Mouse (Mus musculus): ENCODE measurements around the gene Tiam1. TPM values are rescaled to one million over a fixed set of nuclear protein-coding genes. Genes with fewer than 3 reads are reported as not detected.

The Tiam1 gene
- polyA plus RNA-seq, 1 experiment from 2014 or later = 24.1 TPM

- ATAC-seq (ENCODE audit: insufficient read depth, low FRiP score) = no peak
- Histone ChIP-seq H3K9me3 (replicated peaks; ENCODE audit: control insufficient read depth, low read length) (no peaks in the 10 kb centered on the region), H3K36me3 (ENCODE audit: control insufficient read depth, insufficient read depth, low read length) (no peaks in the 10 kb centered on the region), H3K27me3 (ENCODE audit: control insufficient read depth, insufficient read depth, low read length) (no peaks in the 10 kb centered on the region), H3K4me1 (ENCODE audit: control insufficient read depth, insufficient read depth, low read length) (no peaks in the 10 kb centered on the region), H3K27ac (ENCODE audit: low read length) (no peak overlapping the region; the same call in 1 of the 2 replicates), H3K4me3 (replicated peaks; ENCODE audit: low read length) (no peak overlapping the region), H3K9ac (ENCODE audit: low read length) (no peak overlapping the region), H3K4me2 (ENCODE audit: low read depth, low read length) (no peak overlapping the region)
- WGBS = 78% methylated on average over 21 of the region's 21 CpGs
Observed at GRCm38 (mm10) chr16:90044004-90044754, 99.4 kb downstream of the Tiam1 start.

- H3K27ac ChIP-seq (ENCODE audit: low read length) = no peak overlapping the region
- H3K9ac ChIP-seq (ENCODE audit: low read length) = no peak overlapping the region
- no peak overlapping the region for H3K4me2 ChIP-seq (ENCODE audit: low read depth, low read length)
- no peaks in the 10 kb centered on the region for H3K27me3 ChIP-seq (ENCODE audit: control insufficient read depth, insufficient read depth, low read length)
- no peaks in the 10 kb centered on the region for H3K9me3 ChIP-seq (replicated peaks; ENCODE audit: control insufficient read depth, low read length)
- no peak overlapping the region for H3K4me3 ChIP-seq (replicated peaks; ENCODE audit: low read length)
- no peaks in the 10 kb centered on the region for H3K4me1 ChIP-seq (ENCODE audit: control insufficient read depth, insufficient read depth, low read length)
- ATAC-seq (ENCODE audit: insufficient read depth, low FRiP score) = no peak
- no peaks in the 10 kb centered on the region for H3K36me3 ChIP-seq (ENCODE audit: control insufficient read depth, insufficient read depth, low read length)
- WGBS = 86% methylated on average over 10 of the region's 10 CpGs
Observed at GRCm38 (mm10) chr16:90042874-90043273, 100.7 kb downstream of the Tiam1 start.

DNA sequence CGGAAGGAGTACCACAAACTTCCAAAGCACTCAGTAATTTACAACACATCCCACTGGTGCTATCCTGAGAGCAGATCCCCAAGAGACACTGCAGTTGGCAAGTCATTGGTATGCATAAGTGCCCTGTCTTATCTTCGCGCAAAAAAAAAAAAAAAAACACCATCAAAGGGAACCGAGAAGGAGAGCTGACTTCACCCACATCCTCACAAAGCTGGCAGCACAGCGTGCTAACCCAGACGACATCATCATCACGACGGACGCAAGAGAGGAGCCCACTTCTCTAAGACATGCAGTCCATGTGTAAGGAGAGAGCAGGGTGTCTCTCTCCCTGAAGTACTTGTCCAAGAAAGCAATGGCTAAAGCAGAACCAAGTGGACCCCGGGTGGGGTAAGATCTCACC, 101.2 kb downstream of the Tiam1 start:
- 81% methylated on average over 10 of the region's 10 CpGs for whole genome bisulfite sequencing
- ATAC-seq (ENCODE audit: insufficient read depth, low FRiP score) = no peak
- H3K4me3 ChIP-seq (replicated peaks; ENCODE audit: low read length) = no peak overlapping the region

DNA sequence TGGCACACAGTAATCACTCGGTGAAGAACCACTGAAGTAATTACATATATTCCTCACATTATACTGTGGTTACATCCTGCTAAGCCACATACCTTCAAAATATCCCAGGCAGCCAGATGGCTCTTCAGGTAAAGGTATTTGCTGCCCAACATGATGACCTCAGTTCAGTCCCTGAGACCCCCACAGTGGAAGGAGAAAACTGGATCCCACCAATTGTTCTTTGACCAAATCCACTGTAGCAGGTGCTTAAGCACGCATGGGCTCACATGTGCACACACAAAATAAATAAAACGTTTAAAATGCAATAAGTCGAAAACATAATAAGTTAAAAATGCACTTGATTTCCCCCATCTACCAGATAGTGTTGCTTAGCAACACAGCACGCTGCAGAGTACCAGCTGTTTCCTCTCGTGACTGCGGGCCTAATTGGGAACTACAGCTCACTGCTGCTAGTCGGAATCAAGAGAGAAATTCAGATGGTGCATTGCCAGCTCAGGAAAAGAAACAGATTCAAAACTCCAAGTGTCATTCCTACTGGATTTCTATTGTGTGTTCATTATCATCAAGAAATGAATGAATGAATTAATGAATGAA, 102.7 kb downstream of the Tiam1 start:
- Histone ChIP-seq H3K4me2 (ENCODE audit: low read depth, low read length) (no peak overlapping the region), H3K9me3 (replicated peaks; ENCODE audit: control insufficient read depth, low read length) (no peaks in the 10 kb centered on the region), H3K4me1 (ENCODE audit: control insufficient read depth, insufficient read depth, low read length) (no peaks in the 10 kb centered on the region), H3K9ac (ENCODE audit: low read length) (no peak overlapping the region), H3K36me3 (ENCODE audit: control insufficient read depth, insufficient read depth, low read length) (no peaks in the 10 kb centered on the region), H3K4me3 (replicated peaks; ENCODE audit: low read length) (no peak overlapping the region), H3K27ac (ENCODE audit: low read length) (no peak overlapping the region), H3K27me3 (ENCODE audit: control insufficient read depth, insufficient read depth, low read length) (no peaks in the 10 kb centered on the region)
- 53% methylated on average over 8 of the region's 8 CpGs for WGBS
- ATAC-seq (ENCODE audit: insufficient read depth, low FRiP score) = no peak

More for the DNA sequence above, 101.2 kb downstream of the Tiam1 start:
- no peaks in the 10 kb centered on the region for H3K9me3 ChIP-seq (replicated peaks; ENCODE audit: control insufficient read depth, low read length)
- no peak overlapping the region for H3K9ac ChIP-seq (ENCODE audit: low read length)
- no peaks in the 10 kb centered on the region for H3K36me3 ChIP-seq (ENCODE audit: control insufficient read depth, insufficient read depth, low read length)
- H3K27me3 ChIP-seq (ENCODE audit: control insufficient read depth, insufficient read depth, low read length) = no peaks in the 10 kb centered on the region
- no peak overlapping the region for H3K27ac ChIP-seq (ENCODE audit: low read length)
- H3K4me2 ChIP-seq (ENCODE audit: low read depth, low read length) = no peak overlapping the region
- no peaks in the 10 kb centered on the region for H3K4me1 ChIP-seq (ENCODE audit: control insufficient read depth, insufficient read depth, low read length)

GRCm38 (mm10) chr16:90035595-90036110, 107.9 kb downstream of the Tiam1 start:
- Histone ChIP-seq H3K27me3 (ENCODE audit: control insufficient read depth, insufficient read depth, low read length) (no peaks in the 10 kb centered on the region), H3K9me3 (replicated peaks; ENCODE audit: control insufficient read depth, low read length) (no peaks in the 10 kb centered on the region), H3K4me1 (ENCODE audit: control insufficient read depth, insufficient read depth, low read length) (no peaks in the 10 kb centered on the region), H3K4me2 (ENCODE audit: low read depth, low read length) (no peak overlapping the region), H3K4me3 (replicated peaks; ENCODE audit: low read length) (no peak overlapping the region), H3K27ac (ENCODE audit: low read length) (no peak overlapping the region), H3K36me3 (ENCODE audit: control insufficient read depth, insufficient read depth, low read length) (no peaks in the 10 kb centered on the region), H3K9ac (ENCODE audit: low read length) (no peak overlapping the region)
- WGBS = 87% methylated on average over 10 of the region's 10 CpGs
- ATAC-seq (ENCODE audit: insufficient read depth, low FRiP score) = no peak

GRCm38 (mm10) chr16:90030355-90030754, 113.2 kb downstream of the Tiam1 start:
- Histone ChIP-seq H3K27ac (ENCODE audit: low read length) (no peak overlapping the region), H3K9me3 (replicated peaks; ENCODE audit: control insufficient read depth, low read length) (no peaks in the 10 kb centered on the region), H3K27me3 (ENCODE audit: control insufficient read depth, insufficient read depth, low read length) (no peaks in the 10 kb centered on the region), H3K4me3 (replicated peaks; ENCODE audit: low read length) (no peak overlapping the region), H3K36me3 (ENCODE audit: control insufficient read depth, insufficient read depth, low read length) (no peaks in the 10 kb centered on the region), H3K4me2 (ENCODE audit: low read depth, low read length) (no peak overlapping the region), H3K4me1 (ENCODE audit: control insufficient read depth, insufficient read depth, low read length) (no peaks in the 10 kb centered on the region), H3K9ac (ENCODE audit: low read length) (no peak overlapping the region)
- WGBS = 91% methylated on average over 14 of the region's 14 CpGs
- no peak for ATAC-seq (ENCODE audit: insufficient read depth, low FRiP score)

DNA sequence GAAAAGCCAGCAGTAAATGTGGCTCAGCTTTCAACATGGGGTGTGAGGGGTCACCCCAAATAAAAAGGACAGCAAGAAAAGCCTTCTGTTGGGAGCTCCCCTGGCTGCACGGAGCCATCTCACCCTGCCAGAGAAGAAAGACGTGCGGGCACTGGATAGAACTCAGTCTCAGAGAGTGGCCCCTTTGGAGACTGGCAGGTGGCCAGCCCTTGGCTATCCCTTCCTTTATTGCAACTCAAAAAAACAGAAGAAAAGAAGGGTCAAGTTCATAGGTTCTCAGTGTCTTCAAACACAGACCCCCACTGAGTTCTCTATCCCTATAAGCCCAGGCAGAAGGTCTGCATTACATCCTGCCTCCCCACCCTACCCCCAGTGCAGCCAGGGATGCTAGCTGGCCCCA, 115.7 kb downstream of the Tiam1 start:
- Histone ChIP-seq H3K27ac (ENCODE audit: low read length) (no peak overlapping the region), H3K36me3 (ENCODE audit: control insufficient read depth, insufficient read depth, low read length) (no peaks in the 10 kb centered on the region), H3K4me1 (ENCODE audit: control insufficient read depth, insufficient read depth, low read length) (no peaks in the 10 kb centered on the region), H3K4me3 (replicated peaks; ENCODE audit: low read length) (no peak overlapping the region), H3K9me3 (replicated peaks; ENCODE audit: control insufficient read depth, low read length) (no peaks in the 10 kb centered on the region), H3K9ac (ENCODE audit: low read length) (no peak overlapping the region), H3K4me2 (ENCODE audit: low read depth, low read length) (no peak overlapping the region), H3K27me3 (ENCODE audit: control insufficient read depth, insufficient read depth, low read length) (no peaks in the 10 kb centered on the region)
- WGBS = 82% methylated on average over 3 of the region's 3 CpGs
- ATAC-seq (ENCODE audit: insufficient read depth, low FRiP score) = no peak

- 91% methylated on average over 6 of the region's 6 CpGs for WGBS
- H3K9ac ChIP-seq (ENCODE audit: low read length) = no peak overlapping the region
- H3K4me2 ChIP-seq (ENCODE audit: low read depth, low read length) = no peak overlapping the region
- H3K27me3 ChIP-seq (ENCODE audit: control insufficient read depth, insufficient read depth, low read length) = no peaks in the 10 kb centered on the region
- H3K9me3 ChIP-seq (replicated peaks; ENCODE audit: control insufficient read depth, low read length) = no peaks in the 10 kb centered on the region
- H3K4me1 ChIP-seq (ENCODE audit: control insufficient read depth, insufficient read depth, low read length) = no peaks in the 10 kb centered on the region
- no peak for ATAC-seq (ENCODE audit: insufficient read depth, low FRiP score)
- H3K27ac ChIP-seq (ENCODE audit: low read length) = no peak overlapping the region
- no peak overlapping the region for H3K4me3 ChIP-seq (replicated peaks; ENCODE audit: low read length)
- H3K36me3 ChIP-seq (ENCODE audit: control insufficient read depth, insufficient read depth, low read length) = no peaks in the 10 kb centered on the region
Observed at GRCm38 (mm10) chr16:90025526-90026172, 117.9 kb downstream of the Tiam1 start.

- 77% methylated on average over 8 of the region's 8 CpGs for WGBS
- H3K27me3 ChIP-seq (ENCODE audit: control insufficient read depth, insufficient read depth, low read length) = no peaks in the 10 kb centered on the region
- H3K9me3 ChIP-seq (replicated peaks; ENCODE audit: control insufficient read depth, low read length) = no peaks in the 10 kb centered on the region
- H3K27ac ChIP-seq (ENCODE audit: low read length) = no peak overlapping the region
- H3K9ac ChIP-seq (ENCODE audit: low read length) = no peak overlapping the region
- no peak for ATAC-seq (ENCODE audit: insufficient read depth, low FRiP score)
- H3K4me3 ChIP-seq (replicated peaks; ENCODE audit: low read length) = no peak overlapping the region
- H3K36me3 ChIP-seq (ENCODE audit: control insufficient read depth, insufficient read depth, low read length) = no peaks in the 10 kb centered on the region
- H3K4me1 ChIP-seq (ENCODE audit: control insufficient read depth, insufficient read depth, low read length) = no peaks in the 10 kb centered on the region
- H3K4me2 ChIP-seq (ENCODE audit: low read depth, low read length) = no peak overlapping the region
Observed at GRCm38 (mm10) chr16:90023665-90024010, 119.9 kb downstream of the Tiam1 start.

Data from stomach, embryonic 16.5 days (tissue).